Mouse (Mus musculus): ENCODE results near the gene Nsg2.

Nsg2 gene

DNA sequence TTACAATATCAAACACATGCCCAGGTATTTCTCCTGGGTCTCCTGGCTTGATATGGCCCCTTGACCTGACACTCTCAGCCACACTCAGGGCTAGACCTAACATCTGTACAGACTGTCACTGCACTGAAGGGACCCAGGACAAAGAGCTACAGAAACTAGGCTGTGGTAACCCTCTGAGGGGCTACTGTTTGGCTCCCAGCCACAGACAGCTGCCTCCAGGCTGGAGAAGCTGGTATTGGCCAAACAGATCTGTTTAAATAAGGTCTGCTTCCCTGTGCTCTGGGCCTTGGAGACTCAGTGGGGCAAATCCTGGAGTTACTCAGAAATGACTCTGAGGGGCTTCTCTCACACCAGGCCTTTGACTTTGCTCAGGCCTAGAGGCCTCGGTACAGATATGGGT, 86.3 kb downstream of the Nsg2 start:
- no peak for DNase-seq (ENCODE audit: low read depth)

DNA sequence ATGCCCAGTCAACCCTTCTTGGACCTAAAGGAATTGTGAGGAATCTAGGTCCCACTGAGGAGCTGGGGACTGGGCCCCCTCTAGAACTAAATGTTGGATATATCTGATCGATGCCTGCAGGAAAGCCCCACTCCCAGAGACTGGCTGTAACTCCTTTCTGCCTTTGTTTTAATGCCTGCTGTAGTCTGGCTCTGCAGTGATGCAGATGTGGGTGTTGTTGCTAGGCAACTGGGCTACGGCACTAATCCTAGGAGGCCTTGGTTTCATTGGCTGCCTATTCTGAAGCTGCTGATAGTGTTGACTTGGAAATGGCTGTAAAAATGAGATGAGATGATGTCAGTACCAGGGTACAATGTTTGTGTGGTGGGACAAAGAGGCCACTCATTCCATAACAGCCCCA, 87.1 kb downstream of the Nsg2 start:
- peak; percentile 70 for DNase-seq (ENCODE audit: low read depth)

DNA sequence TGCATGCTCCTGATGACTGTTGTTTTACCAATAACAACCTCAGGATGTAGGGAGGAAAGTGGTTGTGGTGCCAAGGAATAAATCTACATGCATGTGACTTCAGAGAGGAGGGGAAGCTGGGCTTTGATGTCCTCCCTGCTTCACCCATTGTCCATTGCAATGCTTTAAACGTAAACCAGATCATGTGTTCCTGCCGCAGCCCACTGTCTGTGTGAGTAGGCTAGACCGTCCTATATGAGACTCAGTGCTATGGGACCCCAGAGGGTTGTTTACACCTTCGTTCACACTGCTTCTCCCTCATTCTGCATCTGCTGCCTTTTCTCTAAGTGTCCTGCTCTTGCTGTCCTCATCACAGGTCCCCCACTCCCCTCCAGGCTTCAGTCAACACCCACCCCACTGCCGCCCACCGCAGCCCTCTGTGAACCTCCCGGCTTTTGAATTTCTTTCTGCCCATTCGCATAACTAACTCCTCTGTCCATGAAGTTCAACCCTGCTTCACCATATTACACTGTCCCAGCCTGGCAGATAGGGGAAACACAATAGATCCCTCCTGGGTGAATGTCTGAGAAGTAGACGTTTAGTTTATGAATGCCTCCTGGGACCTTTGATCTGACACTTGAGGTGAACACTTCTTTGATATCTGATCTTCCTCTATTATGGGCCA, 87.6 kb downstream of the Nsg2 start:
- no peak for DNase-seq (ENCODE audit: low read depth)

- peak; percentile 27 for DNase-seq (ENCODE audit: low read depth)
These were observed 95.5 kb downstream of the Nsg2 start for GRCm38 (mm10) chr11:32095793-32096192.

DNA sequence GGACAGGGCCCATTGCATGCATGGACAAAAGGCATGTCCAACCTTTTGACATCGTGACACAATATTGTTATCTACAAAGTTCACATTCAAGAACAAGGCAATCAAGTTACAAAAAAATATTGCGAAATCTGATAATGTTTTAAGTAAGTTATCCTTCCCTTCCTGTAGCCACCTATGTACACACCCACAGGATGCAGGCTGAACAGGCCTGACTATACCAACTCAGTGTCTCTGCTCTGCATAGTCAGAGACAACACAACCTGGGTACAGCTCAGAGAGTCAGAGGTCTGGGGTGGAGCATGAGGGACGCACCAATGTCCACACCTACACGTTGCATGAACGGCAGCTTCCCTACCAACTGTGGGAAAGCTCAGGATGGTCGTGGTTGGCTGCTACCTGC, 96.1 kb downstream of the Nsg2 start:
- peak; percentile 24 for DNase-seq (ENCODE audit: low read depth)

DNA sequence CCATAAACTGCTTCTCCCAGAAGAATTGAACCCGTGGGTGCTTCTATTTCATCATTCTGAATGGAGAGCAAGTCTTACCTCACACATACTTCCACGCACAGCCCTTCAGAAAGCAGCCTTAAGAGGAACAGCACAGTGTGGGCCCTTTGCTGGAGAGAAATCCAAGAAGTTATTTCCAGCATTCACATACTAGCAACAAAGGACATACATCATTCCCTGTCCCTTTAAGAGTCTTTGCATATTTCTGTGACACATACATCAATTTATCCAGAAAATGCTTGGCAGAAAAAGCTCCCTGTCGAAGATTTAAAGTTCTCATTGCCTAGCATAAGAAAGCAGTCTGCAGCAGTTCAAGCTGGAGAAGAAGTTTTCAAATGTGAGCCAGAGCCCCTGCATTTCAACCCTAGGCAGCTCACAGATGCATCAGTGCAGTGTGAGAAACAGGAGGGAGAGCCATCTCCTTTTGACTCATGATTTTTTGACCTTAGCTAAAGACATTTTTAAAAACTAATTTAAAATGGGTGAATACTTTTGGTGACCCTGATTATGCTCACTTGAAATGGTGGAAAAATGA, 100.9 kb downstream of the Nsg2 start:
- DNase-seq (ENCODE audit: low read depth): no peak

GRCm38 (mm10) chr11:32102976-32103375, 102.7 kb downstream of the Nsg2 start:
- DNase-seq (ENCODE audit: low read depth): peak; percentile 67

- peak; percentile 75 for DNase-seq (ENCODE audit: low read depth)
These were observed 104.3 kb downstream of the Nsg2 start for GRCm38 (mm10) chr11:32104406-32105116.

GRCm38 (mm10) chr11:32105750-32106646, 105.7 kb downstream of the Nsg2 start:
- peak; percentile 69 for DNase-seq (ENCODE audit: low read depth)

GRCm38 (mm10) chr11:32106647-32106985, 106.4 kb downstream of the Nsg2 start:
- no peak for DNase-seq (ENCODE audit: low read depth)

GRCm38 (mm10) chr11:32108441-32108840, 108.2 kb downstream of the Nsg2 start:
- DNase-seq (ENCODE audit: low read depth): no peak

Data from induced T-regulatory cell, adult 2 months (primary cell).